Mouse (Mus musculus) C2C12 (cell line): ENCODE results near the gene 3110082I17Rik. TPM values are rescaled to one million over a fixed set of nuclear protein-coding genes. Genes with fewer than 3 reads are reported as not detected.

Experiments used
- H3K27me3 ChIP-seq: one replicate; pipeline ENCODE4 v1.6.1; 2011; ENCODE audit not compliant: control insufficient read depth, insufficient read depth, insufficient read length
- H3K36me3 ChIP-seq: one replicate; pipeline ENCODE4 v1.6.1; 2011; ENCODE audit not compliant: control insufficient read depth, insufficient read depth
- H3K4me3 ChIP-seq: one replicate; pipeline ENCODE4 v1.5.1; 2011; ENCODE audit warnings: mild to moderate bottlenecking, control low read depth; ENCODE audit not compliant: poor library complexity, insufficient read depth, severe bottlenecking
- H3K79me2 ChIP-seq: one replicate; pipeline ENCODE4 v1.6.1; 2011; ENCODE audit not compliant: control insufficient read depth, insufficient read depth
- H3K79me3 ChIP-seq: one replicate; pipeline ENCODE4 v1.6.1; 2011; ENCODE audit warnings: low read depth, control low read depth
- H3ac ChIP-seq: one replicate; pipeline ENCODE3; 2011; ENCODE audit warnings: low read depth; ENCODE audit not compliant: control insufficient read depth, insufficient read length
- CEBPB ChIP-seq: IDR thresholded peaks from one replicate; pipeline ENCODE4 v1.6.1; 2011; ENCODE audit warnings: low read depth, mild to moderate bottlenecking, control low read depth, moderate library complexity
- CTCF ChIP-seq: IDR thresholded peaks from one replicate; pipeline ENCODE4 v1.5.1; 2011; ENCODE audit not compliant: control insufficient read depth, insufficient read depth, insufficient read length
- FOSL1 ChIP-seq: IDR thresholded peaks from one replicate; pipeline ENCODE4 v1.8.0; 2011; ENCODE audit warnings: mild to moderate bottlenecking, low read length; ENCODE audit not compliant: poor library complexity, insufficient read depth, severe bottlenecking
- MAX ChIP-seq: IDR thresholded peaks from one replicate; pipeline ENCODE4 v1.6.1; 2011; ENCODE audit warnings: mild to moderate bottlenecking, control low read depth
- MYOD1 ChIP-seq: IDR thresholded peaks from one replicate; pipeline ENCODE4 v1.6.1; 2011; ENCODE audit warnings: low read depth; ENCODE audit not compliant: control insufficient read depth, insufficient read length
- MYOG ChIP-seq: IDR thresholded peaks from one replicate; pipeline ENCODE4 v1.6.1; 2011; ENCODE audit not compliant: control insufficient read depth, insufficient read length; ENCODE audit errors: extremely low read depth
- USF1 ChIP-seq: IDR thresholded peaks from one replicate; pipeline ENCODE4 v1.6.1; 2011; ENCODE audit warnings: low read depth, mild to moderate bottlenecking, control low read depth, moderate library complexity
- polyA plus RNA-seq: library from polyadenylated mRNA; unstranded; fragments of >200 nt; fragmentation: generic; extraction: Trizol; gene quantifications from one replicate; pipeline ENCODE4 v1.2.1, GENCODE M21; 2012; ENCODE audit warnings: missing spikeins

The 3110082I17Rik gene
- polyA plus RNA-seq, 1 experiment, result 31.4 TPM

DNA sequence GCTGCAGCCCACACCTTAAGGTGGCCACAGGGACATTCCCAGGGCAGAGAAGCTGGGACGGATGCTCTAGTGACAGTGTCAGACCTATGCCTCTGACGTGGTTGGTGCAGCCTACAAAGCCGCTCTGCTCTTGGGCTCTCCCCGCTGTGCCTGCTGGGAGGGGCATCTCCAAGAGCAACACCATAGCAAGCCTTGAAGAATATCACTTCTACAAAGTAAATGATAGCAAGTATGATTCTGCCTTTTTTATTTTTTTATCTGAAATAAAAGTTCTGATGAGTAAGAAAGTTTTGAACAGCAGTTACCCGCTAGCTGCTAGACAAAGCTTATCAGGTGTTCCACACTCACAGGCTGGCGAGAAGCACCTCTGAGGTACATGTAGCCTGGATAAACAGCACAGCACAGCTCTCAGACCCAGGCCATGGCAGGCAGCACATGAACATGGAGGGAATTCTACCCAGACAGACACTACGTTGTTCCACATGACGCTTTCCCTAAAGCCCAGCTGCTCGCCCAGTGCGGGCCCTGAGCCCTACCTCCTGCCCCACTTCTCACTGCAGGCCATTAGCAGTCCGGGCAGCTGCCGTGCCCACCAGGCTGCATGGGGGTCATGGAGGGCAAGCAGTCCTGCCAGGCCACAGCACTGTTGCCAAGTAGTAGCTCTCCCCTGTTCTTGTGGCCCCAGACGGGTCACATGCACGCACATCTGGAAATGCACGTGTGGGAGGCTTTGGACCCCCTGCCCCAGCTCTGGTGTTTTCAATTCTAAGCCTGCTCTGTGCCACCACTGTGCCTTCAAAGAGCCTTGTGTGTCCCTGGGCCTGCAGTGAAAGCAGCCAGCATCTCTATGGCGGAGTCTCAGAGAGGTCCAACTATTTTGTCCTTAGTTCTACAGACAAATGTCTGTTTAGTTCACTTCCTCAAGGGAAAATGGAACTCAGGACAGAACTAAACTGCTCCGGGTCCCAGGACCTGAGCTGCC, 71.3 kb downstream of the 3110082I17Rik start:
- no peak overlapping the region for H3K4me3 ChIP-seq
- H3K79me2 ChIP-seq, result no peaks in the 10 kb centered on the region
- no peaks in the 10 kb centered on the region for H3K27me3 ChIP-seq
- H3ac ChIP-seq, result no peak overlapping the region
- TF ChIP-seq MAX, result no peak
- no peak for TF ChIP-seq MYOG
- no peak for TF ChIP-seq CTCF
- TF ChIP-seq FOSL1, result no peak
- no peak for TF ChIP-seq CEBPB
- no peak for TF ChIP-seq USF1
- TF ChIP-seq MYOD1, result no peak
- H3K79me3 ChIP-seq, result no peaks in the 10 kb centered on the region
- H3K36me3 ChIP-seq, result no peaks in the 10 kb centered on the region

GRCm38 (mm10) chr5:139388195-139388570, 72.1 kb downstream of the 3110082I17Rik start:
- Histone ChIP-seq H3ac (no peak overlapping the region), H3K4me3 (no peak overlapping the region), H3K79me2 (no peaks in the 10 kb centered on the region), H3K27me3 (no peaks in the 10 kb centered on the region), H3K36me3 (no peaks in the 10 kb centered on the region), H3K79me3 (no peaks in the 10 kb centered on the region)
- TF ChIP-seq MYOG (no peak), CTCF (no peak), FOSL1 (no peak), USF1 (no peak), CEBPB (no peak), MAX (no peak), MYOD1 (no peak)

GRCm38 (mm10) chr5:139387329-139388194, 72.8 kb downstream of the 3110082I17Rik start:
- Histone ChIP-seq H3K79me2 (no peaks in the 10 kb centered on the region), H3K36me3 (no peaks in the 10 kb centered on the region), H3K4me3 (no peak overlapping the region), H3K27me3 (no peaks in the 10 kb centered on the region), H3K79me3 (no peaks in the 10 kb centered on the region), H3ac (no peak overlapping the region)
- no peak for TF ChIP-seq MYOG
- TF ChIP-seq CTCF, result no peak
- TF ChIP-seq MYOD1, result no peak
- no peak for TF ChIP-seq FOSL1
- no peak for TF ChIP-seq CEBPB
- no peak for TF ChIP-seq USF1
- no peak for TF ChIP-seq MAX

GRCm38 (mm10) chr5:139386047-139386446, 74.3 kb downstream of the 3110082I17Rik start:
- H3K79me3 ChIP-seq, result no peaks in the 10 kb centered on the region
- no peaks in the 10 kb centered on the region for H3K27me3 ChIP-seq
- TF ChIP-seq MYOD1, result no peak
- TF ChIP-seq MAX, result no peak
- no peak for TF ChIP-seq FOSL1
- no peak for TF ChIP-seq USF1
- no peak for TF ChIP-seq CTCF
- no peak for TF ChIP-seq CEBPB
- no peak for TF ChIP-seq MYOG
- no peak overlapping the region for H3ac ChIP-seq
- H3K4me3 ChIP-seq, result no peak overlapping the region
- no peaks in the 10 kb centered on the region for H3K36me3 ChIP-seq
- H3K79me2 ChIP-seq, result no peaks in the 10 kb centered on the region

DNA sequence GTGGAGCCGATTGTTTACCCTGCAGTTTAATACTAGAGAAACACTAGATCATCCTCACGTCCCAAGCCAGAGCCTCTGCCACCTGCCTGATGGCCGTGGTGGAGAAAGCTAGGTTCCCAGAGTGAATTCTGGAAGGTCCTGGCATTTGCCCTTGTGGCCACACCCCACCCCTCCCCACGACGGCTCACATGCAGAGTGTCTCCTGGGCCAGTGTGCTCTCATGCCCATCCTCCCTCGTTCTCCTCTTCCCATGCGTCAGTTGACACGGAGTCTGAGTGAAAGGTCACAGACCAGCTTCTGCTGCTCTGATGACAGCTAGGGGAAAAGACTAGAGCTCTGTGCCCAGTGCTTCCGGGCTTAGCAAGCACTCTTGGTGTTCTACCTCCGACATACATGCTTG, 75.8 kb downstream of the 3110082I17Rik start:
- Histone ChIP-seq H3K4me3 (no peak overlapping the region), H3K36me3 (no peaks in the 10 kb centered on the region), H3K79me2 (no peaks in the 10 kb centered on the region), H3ac (no peak overlapping the region), H3K27me3 (no peaks in the 10 kb centered on the region), H3K79me3 (no peaks in the 10 kb centered on the region)
- TF ChIP-seq USF1 (no peak), CEBPB (no peak), CTCF (no peak), MYOD1 (no peak), MYOG (no peak), FOSL1 (no peak), MAX (no peak)
